Mouse (Mus musculus) small intestine, adult 2 months (tissue): ENCODE data around the gene Trim38.

Experiments used
- CTCF ChIP-seq: fragments of 200-500 bp; IDR thresholded peaks from 2 replicates; pipeline ENCODE4 v1.5.1; 2012; ENCODE audit warnings: low read depth, mild to moderate bottlenecking, control low read depth, inconsistent platforms, low read length, moderate library complexity, mixed read lengths; ENCODE audit not compliant: insufficient replicate concordance, insufficient read length; ENCODE audit errors: extremely low read depth
- POLR2A ChIP-seq: fragments of 200-500 bp; IDR thresholded peaks from 2 replicates; pipeline ENCODE4 v1.6.1; 2012; ENCODE audit warnings: low read depth, mild to moderate bottlenecking, control low read depth, inconsistent platforms, low read length, moderate library complexity

DNA sequence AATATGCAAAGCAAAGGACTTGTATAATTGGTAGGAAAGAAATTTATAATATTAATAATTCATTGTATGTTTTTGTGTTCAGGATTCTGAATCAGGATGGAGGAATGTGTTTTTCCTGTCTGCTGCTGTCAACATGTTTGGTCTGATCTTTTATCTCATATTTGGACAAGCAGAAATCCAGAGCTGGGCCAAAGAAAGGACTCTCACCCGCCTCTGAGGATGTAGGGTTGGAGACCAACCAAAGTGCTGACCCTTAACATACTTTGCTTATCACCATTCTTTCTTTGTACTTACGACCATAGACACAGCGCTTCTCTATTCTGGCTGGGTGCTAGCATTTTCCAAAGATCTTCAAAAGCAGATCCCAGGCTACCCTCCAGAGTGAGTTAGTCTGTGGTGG lies 52.5 kb downstream of the Trim38 start:
- no peak for TF ChIP-seq CTCF
- no peak for TF ChIP-seq POLR2A
